Comparison of ENCODE assay signal across 7 mouse cellular contexts in the genomic region with DNA sequence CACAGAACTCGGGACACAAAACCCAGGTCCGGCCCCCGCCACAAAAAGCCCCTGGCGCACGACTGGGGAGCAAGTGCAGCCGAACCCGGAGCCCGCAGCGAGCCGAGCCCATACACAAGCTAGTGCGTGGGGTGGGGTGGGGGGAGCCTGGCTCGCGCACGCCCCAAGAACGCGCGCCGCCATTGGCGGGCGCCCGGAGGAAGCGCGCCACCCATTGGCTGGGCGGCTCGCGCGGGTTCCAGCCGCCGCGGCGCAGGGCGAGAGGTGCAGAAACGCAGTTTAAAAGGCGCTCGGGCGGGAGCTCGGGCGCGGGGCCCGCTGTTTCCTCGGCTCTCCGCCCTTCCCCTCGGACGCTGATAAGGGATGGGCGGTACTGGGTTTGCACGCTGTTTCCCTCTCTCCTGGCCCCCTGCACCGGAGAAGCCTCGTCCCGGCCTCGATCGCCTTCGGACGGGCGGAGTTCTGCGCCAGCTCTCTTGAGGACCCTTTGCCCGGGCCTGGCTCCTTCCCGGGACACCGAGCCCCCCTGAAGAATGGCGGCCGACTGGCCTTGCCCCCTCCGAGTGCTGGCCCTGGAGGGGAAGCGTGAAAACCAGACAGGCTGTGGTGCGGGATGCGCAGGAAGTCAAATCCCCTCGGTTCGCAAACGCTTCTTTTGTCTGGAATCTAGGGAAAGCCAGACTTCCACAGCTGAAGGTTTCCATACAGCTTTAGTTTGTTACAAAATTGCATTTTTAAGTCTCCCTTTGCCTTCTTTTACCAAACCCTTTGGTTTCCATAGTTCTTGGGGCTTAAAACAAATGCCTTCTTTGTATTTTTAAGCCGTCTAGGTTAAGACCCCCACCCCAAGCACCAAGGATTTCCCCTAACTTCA. TPM values are rescaled to one million over a fixed set of nuclear protein-coding genes. Genes with fewer than 3 reads are reported as not detected.
A peak's percentile ranks its signal among the peaks of the same experiment; 100 is the strongest.
DNase-seq lines count a peak whose midpoint lies in the region; ATAC-seq lines count a peak whose summit lies in the region.

No protein-coding gene starts in this region.

- H3K4me2 ChIP-seq in midbrain, embryonic 12.5 days (replicated peaks) = peak overlapping the region; percentile 66

- peak overlapping the region; percentile 100 for H3K27ac ChIP-seq in embryonic facial prominence, embryonic 10.5 days (replicated peaks)
- H3K27ac ChIP-seq in limb, embryonic 10.5 days = peak overlapping the region; percentile 100
- peak overlapping the region; percentile 100 for H3K27ac ChIP-seq in midbrain, embryonic 12.5 days (replicated peaks)

- peak overlapping the region; percentile 96 for H3K4me3 ChIP-seq in embryonic facial prominence, embryonic 10.5 days
- H3K4me3 ChIP-seq in limb, embryonic 10.5 days = peak overlapping the region; percentile 98
- H3K4me3 ChIP-seq in midbrain, embryonic 12.5 days = peak overlapping the region; percentile 99

- peak overlapping the region; percentile 100 for H3K9ac ChIP-seq in midbrain, embryonic 12.5 days (replicated peaks)

- DNase-seq in adrenal gland, postnatal 14 days = peak; percentile 96
- DNase-seq in embryonic facial prominence, embryonic 10.5 days (ENCODE audit: low spot score) = peak; percentile 96
- peak; percentile 93 for DNase-seq in kidney, adult 11 months
- DNase-seq in limb, embryonic 10.5 days (ENCODE audit: low spot score) = peak; percentile 96
- DNase-seq in skeletal muscle tissue, adult 2 months (ENCODE audit: low read depth, low spot score) = peak; percentile 93

- peaks cover 28% of the 10 kb centered on the region for H3K4me1 ChIP-seq in embryonic facial prominence, embryonic 10.5 days
- peaks cover 28% of the 10 kb centered on the region for H3K4me1 ChIP-seq in limb, embryonic 10.5 days
- peaks cover 33% of the 10 kb centered on the region for H3K4me1 ChIP-seq in midbrain, embryonic 12.5 days

- H3K9me3 ChIP-seq in embryonic facial prominence, embryonic 10.5 days = no peaks in the 10 kb centered on the region
- no peaks in the 10 kb centered on the region for H3K9me3 ChIP-seq in limb, embryonic 10.5 days (replicated peaks)
- H3K9me3 ChIP-seq in midbrain, embryonic 12.5 days = no peaks in the 10 kb centered on the region

- H3K36me3 ChIP-seq in embryonic facial prominence, embryonic 10.5 days (replicated peaks) = peaks cover 23% of the 10 kb centered on the region
- peaks cover 22% of the 10 kb centered on the region for H3K36me3 ChIP-seq in limb, embryonic 10.5 days
- H3K36me3 ChIP-seq in midbrain, embryonic 12.5 days = no peaks in the 10 kb centered on the region

- ATAC-seq in granulocyte monocyte progenitor cell, adult 5-6 weeks (replicated peaks; ENCODE audit: poor library complexity, severe bottlenecking) = peak; percentile 75
- ATAC-seq in midbrain, embryonic 12.5 days (ENCODE audit: low FRiP score, low read depth) = peak; percentile 96

- under 1% methylated on average over 68 of the region's 68 CpGs for WGBS in embryonic facial prominence, embryonic 10.5 days
- WGBS in limb, embryonic 10.5 days = under 1% methylated on average over 68 of the region's 68 CpGs
- WGBS in midbrain, embryonic 12.5 days = under 1% methylated on average over 67 of the region's 68 CpGs

- no peaks in the 10 kb centered on the region for H3K27me3 ChIP-seq in embryonic facial prominence, embryonic 10.5 days (replicated peaks; ENCODE audit: low read depth, poor library complexity, severe bottlenecking)
- H3K27me3 ChIP-seq in limb, embryonic 10.5 days (ENCODE audit: low read depth, poor library complexity, severe bottlenecking) = no peaks in the 10 kb centered on the region
- no peaks in the 10 kb centered on the region for H3K27me3 ChIP-seq in midbrain, embryonic 12.5 days

RNA-seq across cellular contexts. Expression of a gene that starts 9.4 kb away (rescaled TPM):
- 117 and 128 TPM in 2 replicates for total RNA-seq in adrenal gland, postnatal 14 days (2021)
- 260 and 265 TPM in 2 replicates for polyA plus RNA-seq in embryonic facial prominence, embryonic 10.5 days (2016; fragmentation: Nextera tagmentation; extraction: Ambion mirVana)
- 186 and 211 TPM in 2 replicates for total RNA-seq in granulocyte monocyte progenitor cell, adult 5-6 weeks (2014; fragmentation: Nextera tagmentation)
- total RNA-seq in granulocyte monocyte progenitor cell, adult 5-6 weeks (2017) = 339 and 445 TPM in 2 replicates
- polyA plus RNA-seq in limb, embryonic 10.5 days (2016; fragmentation: Nextera tagmentation; extraction: Ambion mirVana) = 260 and 300 TPM in 2 replicates
- 368 and 394 TPM in 2 replicates for polyA plus RNA-seq in midbrain, embryonic 12.5 days (2016; fragmentation: Nextera tagmentation; extraction: Ambion mirVana)

RNA-seq across cellular contexts. Expression of a gene that starts 47.8 kb away (rescaled TPM):
- total RNA-seq in adrenal gland, postnatal 14 days (2021) = 859 and 881 TPM in 2 replicates
- polyA plus RNA-seq in embryonic facial prominence, embryonic 10.5 days (2016; fragmentation: Nextera tagmentation; extraction: Ambion mirVana) = 397 and 400 TPM in 2 replicates
- 534 and 562 TPM in 2 replicates for total RNA-seq in granulocyte monocyte progenitor cell, adult 5-6 weeks (2014; fragmentation: Nextera tagmentation)
- total RNA-seq in granulocyte monocyte progenitor cell, adult 5-6 weeks (2017) = 175 and 228 TPM in 2 replicates
- polyA plus RNA-seq in limb, embryonic 10.5 days (2016; fragmentation: Nextera tagmentation; extraction: Ambion mirVana) = 412 and 416 TPM in 2 replicates
- 369 and 374 TPM in 2 replicates for polyA plus RNA-seq in midbrain, embryonic 12.5 days (2016; fragmentation: Nextera tagmentation; extraction: Ambion mirVana)

Comparison
In these comparisons a context has a peak if more than half of its experiments do, and no peak if none do; other contexts are left out.
1. Peak in every context shown above with its lines: DNase-seq, ATAC-seq, H3K4me3 ChIP-seq and H3K27ac ChIP-seq.